Mouse (Mus musculus): ENCODE measurements at regions not wholly inside any gene's neighbourhood (a gene's known extent, or its start where the extent isn't known, plus 50 kb on each side); places are given as distances from the start of the nearest gene placed in this dataset.

GRCm38 (mm10) chr1:30262418-30262817 lies 611.3 kb downstream of the Phf3 start:
- TF ChIP-seq EP300 (IDR thresholded peaks at IDR 0.05; ENCODE audit: low read depth) (no peak), CTCF (IDR thresholded peaks at IDR 0.05; ENCODE audit: low read depth) (no peak)

Data from liver, postnatal 0 days (tissue).